Mouse (Mus musculus) MEL (cell line): ENCODE data around the gene Gm21985. TPM values are rescaled to one million over a fixed set of nuclear protein-coding genes. Genes with fewer than 3 reads are reported as not detected.
"Not testable (repeated sequence)": the region's sequence is repeated elsewhere in the genome, so short reads cannot be mapped to it uniquely, and the experiment has no call there.

ENCODE experiments used
- DNase-seq: peaks from one replicate; pipeline ENCODE4 v3.0.0; 2011; ENCODE audit warnings: low read depth, low spot score
- H3K27ac ChIP-seq: 2 replicates; pipeline ENCODE4 v1.5.1; 2012; ENCODE audit warnings: low read depth, mild to moderate bottlenecking, control low read depth, low read length, moderate library complexity; ENCODE audit not compliant: control insufficient read depth
- H3K27me3 ChIP-seq, 2 experiments: fragments of 150-350 bp in 1 of 2; sonication (generic) in 1 of 2; 2 replicates each; pipeline ENCODE4 v1.6.1; 2012; ENCODE audit warnings: low read length in 2 of 2, mild to moderate bottlenecking in 2 of 2, improper control_type of control experiment in 1 of 2, moderate library complexity in 1 of 2; ENCODE audit not compliant: insufficient read depth in 2 of 2, control insufficient read depth in 1 of 2
- H3K36me3 ChIP-seq, 2 experiments: 2 replicates each; pipeline ENCODE4 v1.6.1; 2012 to 2014; ENCODE audit warnings: low read length in 2 of 2, improper control_type of control experiment in 1 of 2, inconsistent platforms in 1 of 2, mild to moderate bottlenecking in 1 of 2; ENCODE audit not compliant: insufficient read depth in 2 of 2, control insufficient read depth in 1 of 2
- H3K4me1 ChIP-seq, 2 experiments: fragments of 150-350 bp in 1 of 2; sonication (generic) in 1 of 2; 2 replicates each; pipeline ENCODE4 v1.6.1; 2012; ENCODE audit warnings: low read length in 2 of 2, improper control_type of control experiment in 1 of 2, mild to moderate bottlenecking in 1 of 2; ENCODE audit not compliant: insufficient read depth in 2 of 2, control insufficient read depth in 1 of 2
- H3K4me3 ChIP-seq, 2 experiments: fragments of 150-350 bp in 1 of 2; sonication (generic) in 1 of 2; 2 replicates each; pipeline ENCODE4 v1.5.1; 2012; ENCODE audit warnings: low read depth in 2 of 2, low read length in 2 of 2, mild to moderate bottlenecking in 2 of 2, moderate library complexity in 2 of 2, control low read depth in 1 of 2, improper control_type of control experiment in 1 of 2; ENCODE audit not compliant: control insufficient read depth in 1 of 2, insufficient read depth in 1 of 2
- H3K79me2 ChIP-seq: 2 replicates; pipeline ENCODE4 v1.6.1; 2012; ENCODE audit warnings: mild to moderate bottlenecking, low read length, moderate library complexity; ENCODE audit not compliant: control insufficient read depth, poor library complexity, insufficient read depth
- H3K9ac ChIP-seq: 2 replicates; pipeline ENCODE4 v1.6.1; 2012; ENCODE audit warnings: low read depth, mild to moderate bottlenecking, control low read depth, low read length, moderate library complexity; ENCODE audit not compliant: control insufficient read depth, poor library complexity, severe bottlenecking
- H3K9me3 ChIP-seq: fragments of 150-350 bp; sonication (generic); replicated peaks from 2 replicates; pipeline ENCODE4 v1.6.1; 2012; ENCODE audit warnings: mild to moderate bottlenecking, low read length, improper control_type of control experiment, moderate library complexity; ENCODE audit not compliant: insufficient read depth
- CHD1 ChIP-seq: IDR thresholded peaks from 2 replicates; pipeline ENCODE4 v1.6.1; 2012; ENCODE audit warnings: low read depth, mild to moderate bottlenecking, inconsistent platforms, low read length, improper control_type of control experiment
- CTCF ChIP-seq, 3 experiments: IDR thresholded peaks in 2 of 3; conservative IDR thresholded peaks in 1 of 3; 2 replicates each; pipeline ENCODE4 v1.5.1; 2011 to 2012; ENCODE audit warnings: low read length in 3 of 3, low read depth in 2 of 3, mild to moderate bottlenecking in 2 of 3, improper control_type of control experiment in 1 of 3, inconsistent platforms in 1 of 3, mixed read lengths in 1 of 3, moderate library complexity in 1 of 3; ENCODE audit not compliant: control insufficient read depth in 1 of 3, insufficient read depth in 1 of 3, poor library complexity in 1 of 3, severe bottlenecking in 1 of 3
- E2F4 ChIP-seq: IDR thresholded peaks from 2 replicates; pipeline ENCODE4 v1.6.1; 2011; ENCODE audit warnings: low read depth, low read length, improper control_type of control experiment, borderline replicate concordance
- EP300 ChIP-seq, 2 experiments: IDR thresholded peaks; 2 replicates each; pipeline ENCODE4 v1.6.1; 2011; ENCODE audit warnings: improper control_type of control experiment in 2 of 2, low read length in 2 of 2, low read depth in 1 of 2, mild to moderate bottlenecking in 1 of 2
- GATA1 ChIP-seq: IDR thresholded peaks from 2 replicates; pipeline ENCODE4 v1.6.1; 2011; ENCODE audit warnings: low read depth, low read length, improper control_type of control experiment
- JUND ChIP-seq: IDR thresholded peaks from 2 replicates; pipeline ENCODE4 v1.6.1; 2011; ENCODE audit warnings: low read depth, mild to moderate bottlenecking, improper control_type of control experiment, low read length
- MAZ ChIP-seq: IDR thresholded peaks from 2 replicates; pipeline ENCODE4 v1.6.1; 2012; ENCODE audit warnings: low read depth, mild to moderate bottlenecking, inconsistent platforms, low read length, improper control_type of control experiment
- MEF2A ChIP-seq: IDR thresholded peaks from 2 replicates; pipeline ENCODE4 v1.6.1; 2014; ENCODE audit warnings: low read depth, mild to moderate bottlenecking, inconsistent platforms, low read length, improper control_type of control experiment; ENCODE audit not compliant: poor library complexity, insufficient replicate concordance, severe bottlenecking; ENCODE audit errors: extremely low read depth
- MXI1 ChIP-seq: IDR thresholded peaks from 2 replicates; pipeline ENCODE4 v1.6.1; 2011; ENCODE audit warnings: mild to moderate bottlenecking, low read depth, low read length, improper control_type of control experiment
- MYB ChIP-seq: IDR thresholded peaks from 2 replicates; pipeline ENCODE4 v1.6.1; 2011; ENCODE audit warnings: mild to moderate bottlenecking, low read depth, low read length, improper control_type of control experiment
- NELFE ChIP-seq: IDR thresholded peaks from 2 replicates; pipeline ENCODE4 v1.6.1; 2011; ENCODE audit warnings: low read depth, low read length, improper control_type of control experiment
- RAD21 ChIP-seq: IDR thresholded peaks from 2 replicates; pipeline ENCODE4 v1.6.1; 2011; ENCODE audit warnings: mild to moderate bottlenecking, low read depth, low read length, improper control_type of control experiment
- RCOR1 ChIP-seq: IDR thresholded peaks from 2 replicates; pipeline ENCODE4 v1.6.1; 2012; ENCODE audit warnings: low read depth, mild to moderate bottlenecking, inconsistent platforms, low read length, improper control_type of control experiment
- SIN3A ChIP-seq: IDR thresholded peaks from 2 replicates; pipeline ENCODE4 v1.6.1; 2012; ENCODE audit warnings: low read length, improper control_type of control experiment, inconsistent platforms
- TBP ChIP-seq: IDR thresholded peaks from 2 replicates; pipeline ENCODE4 v1.8.0; 2011; ENCODE audit warnings: low read depth, low read length, improper control_type of control experiment
- TCF12 ChIP-seq: IDR thresholded peaks from 2 replicates; pipeline ENCODE4 v1.6.1; 2014; ENCODE audit warnings: low read depth, mild to moderate bottlenecking, inconsistent platforms, low read length, improper control_type of control experiment, moderate library complexity
- UBTF ChIP-seq: IDR thresholded peaks from 2 replicates; pipeline ENCODE4 v1.6.1; 2012; ENCODE audit warnings: low read depth, mild to moderate bottlenecking, inconsistent platforms, low read length, improper control_type of control experiment, moderate library complexity, borderline replicate concordance; ENCODE audit not compliant: insufficient read depth
- ZMIZ1 ChIP-seq: IDR thresholded peaks from 2 replicates; pipeline ENCODE4 v1.6.1; 2012; ENCODE audit warnings: low read depth, mild to moderate bottlenecking, inconsistent platforms, low read length, improper control_type of control experiment, moderate library complexity
- polyA plus RNA-seq, 2 experiments: library from polyadenylated mRNA; stranded (reverse) in 1 of 2; unstranded in 1 of 2; fragments of >175 nt in 1 of 2; fragments of >200 nt in 1 of 2; gene quantifications; 2 replicates each; pipeline versions ENCODE4 v1.2.1 to v1.2.4; 2012; ENCODE audit warnings: low replicate concordance in 2 of 2, low read depth in 1 of 2; ENCODE audit not compliant: insufficient read length in 2 of 2, insufficient read depth in 1 of 2, missing spikeins in 1 of 2
- total RNA-seq: library from RNA; depleted of rRNA; stranded (reverse); fragments of 300-350 nt; gene quantifications from 2 replicates; pipeline ENCODE4 v1.2.3, GENCODE M21; 2012

Gene Gm21985
- total and polyA plus RNA-seq, 3 experiments = 0.04 TPM; not detected in 2

- H3K4me3 ChIP-seq = no peak overlapping the region
- peaks cover 3% of the 10 kb centered on the region in 2 experiments for H3K4me1 ChIP-seq
- H3K27me3 ChIP-seq = no peaks in the 10 kb centered on the region
- no peak overlapping the region for H3K27ac ChIP-seq
- no peak for DNase-seq
- no peaks in the 10 kb centered on the region for H3K9me3 ChIP-seq
- no peaks in the 10 kb centered on the region for H3K79me2 ChIP-seq
- no peak overlapping the region for H3K9ac ChIP-seq
- peaks cover 0 to 7% of the 10 kb centered on the region in 2 experiments; a peak in 2 of 4 replicates for H3K36me3 ChIP-seq
- TF ChIP-seq RCOR1 = no peak
- TF ChIP-seq MEF2A = no peak
- TF ChIP-seq SIN3A = no peak
- TF ChIP-seq EP300 (IDR thresholded peaks at IDR 0.05; ENCODE audit: low read depth in 1 of 2, low read length in 2 of 2) = no peak
- no peak for TF ChIP-seq CTCF (IDR thresholded peaks at IDR 0.05 in 2 of 3, conservative IDR thresholded peaks at IDR 0.05 in 1 of 3; ENCODE audit: control insufficient read depth in 1 of 3, insufficient read depth in 1 of 3, low read depth in 2 of 3, low read length in 3 of 3, poor library complexity in 1 of 3, severe bottlenecking in 1 of 3)
- no peak for TF ChIP-seq E2F4
- no peak for TF ChIP-seq MYB
Measured at GRCm38 (mm10) chr2:112443491-112443890, 177.4 kb downstream of the Gm21985 start.

- TF ChIP-seq MYB (no peak), RAD21 (no peak), SIN3A (no peak), CHD1 (no peak), TCF12 (no peak), NELFE (no peak), GATA1 (no peak), ZMIZ1 (no peak), TBP (no peak), UBTF (no peak), JUND (no peak), MXI1 (no peak), MAZ (no peak)
- no peaks in the 10 kb centered on the region for H3K79me2 ChIP-seq
Measured at GRCm38 (mm10) chr2:112445511-112445910, 179.4 kb downstream of the Gm21985 start.

GRCm38 (mm10) chr2:112448046-112448445 lies 181.9 kb downstream of the Gm21985 start:
- H3K4me1 ChIP-seq = peaks cover 20 to 25% of the 10 kb centered on the region in 2 experiments
- H3K79me2 ChIP-seq, H3K27me3 ChIP-seq, H3K27ac ChIP-seq, H3K4me3 ChIP-seq, DNase-seq, H3K9me3 ChIP-seq, H3K9ac ChIP-seq: not testable (repeated sequence)
- peaks cover 0 to 29% of the 10 kb centered on the region in 2 experiments; a peak in 2 of 4 replicates for H3K36me3 ChIP-seq

More at GRCm38 (mm10) chr2:112445511-112445910, 179.4 kb downstream of the Gm21985 start:
- H3K36me3 ChIP-seq = peaks cover 0 to 18% of the 10 kb centered on the region in 2 experiments; a peak in 2 of 4 replicates
- no peak overlapping the region for H3K4me3 ChIP-seq
- no peak for DNase-seq
- no peak overlapping the region for H3K27ac ChIP-seq
- H3K4me1 ChIP-seq = peaks cover 9 to 16% of the 10 kb centered on the region in 2 experiments
- H3K9ac ChIP-seq = no peak overlapping the region
- no peaks in the 10 kb centered on the region for H3K27me3 ChIP-seq
- no peaks in the 10 kb centered on the region for H3K9me3 ChIP-seq
